Comparison of ENCODE assay signal across 24 mouse cellular contexts in genomic region chr1:155532396-155532795, GRCm38 (mm10). TPM values are rescaled to one million over a fixed set of nuclear protein-coding genes. Genes with fewer than 3 reads are reported as not detected.
DNase-seq lines count a peak whose midpoint lies in the region; ATAC-seq and TF ChIP-seq lines count a peak whose summit lies in the region.
"Had no signal": no experiment of that assay in that cellular context is flagged by ENCODE, and none has a peak within 500 bp of the region (broad histone marks: within the 10 kb centered on the region; RNA-seq: fewer than 3 reads in every experiment).

No protein-coding gene starts in this region.

- no peak overlapping the region for H3K9ac ChIP-seq in forebrain, embryonic 14.5 days (ENCODE audit: low read length)
- no peak overlapping the region for H3K9ac ChIP-seq in liver, adult 2 months (ENCODE audit: low read depth, low read length)
- no peak overlapping the region for H3K9ac ChIP-seq in intestine, embryonic 15.5 days
- H3K9ac ChIP-seq: embryonic facial prominence, embryonic 13.5 days; forebrain, embryonic 12.5 days; heart, embryonic 13.5 days; hindbrain, embryonic 14.5 days had no signal

- H3K36me3 ChIP-seq in forebrain, embryonic 10.5 days (replicated peaks), result no peaks in the 10 kb centered on the region
- H3K36me3 ChIP-seq in forebrain, embryonic 14.5 days (ENCODE audit: control insufficient read depth, insufficient read depth, low read length), result no peaks in the 10 kb centered on the region
- H3K36me3 ChIP-seq in liver, adult 2 months (ENCODE audit: control insufficient read depth, insufficient read depth, low read length), result no peaks in the 10 kb centered on the region
- no peaks in the 10 kb centered on the region for H3K36me3 ChIP-seq in intestine, embryonic 15.5 days
- H3K36me3 ChIP-seq: embryonic facial prominence, embryonic 13.5 days; forebrain, embryonic 12.5 days; heart, embryonic 10.5 days; heart, embryonic 13.5 days had no signal

- H3K9me3 ChIP-seq in forebrain, embryonic 10.5 days, result peaks cover 7% of the 10 kb centered on the region
- H3K9me3 ChIP-seq in forebrain, embryonic 14.5 days (replicated peaks; ENCODE audit: control insufficient read depth, low read length), result no peaks in the 10 kb centered on the region
- no peaks in the 10 kb centered on the region for H3K9me3 ChIP-seq in intestine, embryonic 15.5 days
- H3K9me3 ChIP-seq: embryonic facial prominence, embryonic 13.5 days; forebrain, embryonic 12.5 days had no signal

- ATAC-seq in forebrain, embryonic 14.5 days, result no peak
- ATAC-seq in megakaryocyte, adult 5-6 weeks (ENCODE audit: poor library complexity, severe bottlenecking), result peak; percentile 20; the same call in 1 of the 2 replicates
- ATAC-seq in intestine, embryonic 15.5 days, result no peak
- ATAC-seq in CD4-positive, CD25-positive, alpha-beta regulatory T cell, adult 4 months, result no peak
- ATAC-seq: forebrain, embryonic 16.5 days; hindbrain, postnatal 0 days; inflammation-experienced regulatory T-cells, adult 6 months; intestine, postnatal 0 days had no signal

- H3K79me2 ChIP-seq in liver, adult 2 months (ENCODE audit: control insufficient read depth, insufficient read depth, low read length), result no peaks in the 10 kb centered on the region

- H3K4me3 ChIP-seq in forebrain, embryonic 10.5 days, result no peak overlapping the region
- no peak overlapping the region for H3K4me3 ChIP-seq in forebrain, embryonic 14.5 days (ENCODE audit: low read depth, low read length)
- no peak overlapping the region for H3K4me3 ChIP-seq in liver, adult 2 months (ENCODE audit: insufficient read depth, low read depth, low read length)
- no peak overlapping the region for H3K4me3 ChIP-seq in embryonic fibroblast, embryonic 13.5 days (ENCODE audit: insufficient read depth, low read length)
- no peak overlapping the region for H3K4me3 ChIP-seq in intestine, embryonic 15.5 days (replicated peaks)
- H3K4me3 ChIP-seq: embryonic facial prominence, embryonic 13.5 days; forebrain, embryonic 12.5 days; heart, adult 2 months; heart, embryonic 10.5 days; heart, embryonic 13.5 days had no signal

- DNase-seq in forebrain, embryonic 10.5 days (ENCODE audit: extremely low spot score, low spot score), result no peak
- no peak for DNase-seq in forebrain, embryonic 14.5 days (ENCODE audit: low spot score)
- DNase-seq in liver, adult 2 months (ENCODE audit: extremely low read depth, low read depth, low spot score), result no peak
- no peak for DNase-seq in liver
- DNase-seq: B cell, adult 2 months; cerebellum, adult 11 months; cerebellum, adult 2 months; cerebellum, adult 9-11 months; cerebellum, postnatal 25 days; heart, postnatal 4 days had no signal

- no peak overlapping the region for H3K4me2 ChIP-seq in forebrain, embryonic 14.5 days (ENCODE audit: low read length)
- no peak overlapping the region for H3K4me2 ChIP-seq in intestine, embryonic 15.5 days (replicated peaks)
- H3K4me2 ChIP-seq: embryonic facial prominence, embryonic 13.5 days; forebrain, embryonic 12.5 days; heart, embryonic 13.5 days; hindbrain, embryonic 14.5 days had no signal

- peaks cover 58% of the 10 kb centered on the region for H3K4me1 ChIP-seq in forebrain, embryonic 10.5 days
- H3K4me1 ChIP-seq in forebrain, embryonic 14.5 days (ENCODE audit: control insufficient read depth, insufficient read depth, low read length), result peaks cover 32% of the 10 kb centered on the region; the same call in 1 of the 2 replicates
- peaks cover 12% of the 10 kb centered on the region for H3K4me1 ChIP-seq in liver, adult 2 months (ENCODE audit: control insufficient read depth, insufficient read depth, low read length)
- H3K4me1 ChIP-seq in embryonic fibroblast, embryonic 13.5 days (ENCODE audit: control insufficient read depth, insufficient read depth, low read length), result peaks cover 18% of the 10 kb centered on the region
- peaks cover 8% of the 10 kb centered on the region; the same call in 1 of the 2 replicates for H3K4me1 ChIP-seq in intestine, embryonic 15.5 days (replicated peaks)

- 92% methylated on average over 5 of the region's 5 CpGs for WGBS in forebrain, embryonic 10.5 days
- WGBS in forebrain, embryonic 14.5 days, result 97% methylated on average over 5 of the region's 5 CpGs
- WGBS in liver, adult 2 months, result 94% methylated on average over 5 of the region's 5 CpGs
- WGBS in intestine, embryonic 15.5 days, result 90% methylated on average over 5 of the region's 5 CpGs

- no peak for TF ChIP-seq POLR2A in liver, adult 2 months (IDR thresholded peaks at IDR 0.05; ENCODE audit: extremely low read depth, insufficient read depth, low read length)
- no peak for TF ChIP-seq POLR2A in embryonic fibroblast, embryonic 13.5 days (IDR thresholded peaks at IDR 0.05; ENCODE audit: low read depth, low read length)

- no peak for TF ChIP-seq CTCF in liver, adult 2 months (IDR thresholded peaks at IDR 0.05; ENCODE audit: low read depth, low read length)
- no peak for TF ChIP-seq CTCF in embryonic fibroblast, embryonic 13.5 days (IDR thresholded peaks at IDR 0.05; ENCODE audit: borderline replicate concordance, insufficient read depth, low read length)

- H3K27me3 ChIP-seq in forebrain, embryonic 10.5 days (ENCODE audit: poor library complexity, severe bottlenecking), result peaks cover 21% of the 10 kb centered on the region
- no peaks in the 10 kb centered on the region for H3K27me3 ChIP-seq in forebrain, embryonic 14.5 days (replicated peaks; ENCODE audit: control insufficient read depth, insufficient read depth, low read length)
- no peaks in the 10 kb centered on the region for H3K27me3 ChIP-seq in liver, adult 2 months (ENCODE audit: control insufficient read depth, insufficient read depth, low read length)
- H3K27me3 ChIP-seq in intestine, embryonic 15.5 days (replicated peaks), result no peaks in the 10 kb centered on the region
- H3K27me3 ChIP-seq: heart, embryonic 13.5 days had no signal

- peak overlapping the region; percentile 22; the same call in 1 of the 2 replicates for H3K27ac ChIP-seq in forebrain, embryonic 10.5 days
- H3K27ac ChIP-seq in forebrain, embryonic 14.5 days (ENCODE audit: low read depth, low read length), result no peak overlapping the region
- H3K27ac ChIP-seq in liver, adult 2 months (replicated peaks; ENCODE audit: insufficient read depth, low read depth, low read length), result peak overlapping the region; percentile 36; the same call in 1 of the 2 replicates
- peak overlapping the region; percentile 39; the same call in 1 of the 2 replicates for H3K27ac ChIP-seq in embryonic fibroblast, embryonic 13.5 days (ENCODE audit: insufficient read depth, low read length)
- no peak overlapping the region for H3K27ac ChIP-seq in intestine, embryonic 15.5 days
- H3K27ac ChIP-seq: embryonic facial prominence, embryonic 13.5 days; forebrain, embryonic 12.5 days; heart, adult 2 months; heart, embryonic 10.5 days; heart, embryonic 13.5 days; hindbrain, embryonic 14.5 days; hindbrain, postnatal 0 days had no signal

RNA-seq across cellular contexts. Expression of gene Acbd6, which starts 25.5 kb away (rescaled TPM):
- polyA plus RNA-seq in forebrain, embryonic 10.5 days (2016; fragmentation: Nextera tagmentation; extraction: Ambion mirVana), result 72.5 and 73.2 TPM in 2 replicates
- polyA plus RNA-seq in forebrain, embryonic 14.5 days (2014; fragmentation: Nextera tagmentation; extraction: Ambion mirVana), result 91.4 and 92.8 TPM in 2 replicates
- total RNA-seq in liver, adult 2 months (2014; rRNA removed), result 14.8 and 19.9 TPM in 2 replicates
- 71.5 and 79.6 TPM in 2 replicates for polyA plus RNA-seq in liver, adult 2 months (2012; rRNA removed)
- 59.2 and 64.8 TPM in 2 replicates for polyA plus RNA-seq in embryonic fibroblast, embryonic 13.5 days (2011; ENCODE audit: insufficient read length, low read depth, missing spikeins)
- 19.6 and 20.9 TPM in 2 replicates for total RNA-seq in megakaryocyte, adult 5-6 weeks (2015)
- 9.3 and 24.0 TPM in 2 replicates for total RNA-seq in megakaryocyte, adult 5-6 weeks (2017)
- 64.8 and 71.5 TPM in 2 replicates for polyA plus RNA-seq in intestine, embryonic 15.5 days (2015; fragmentation: Nextera tagmentation; extraction: Ambion mirVana)
- 10 to 100 TPM in 1 of 2 experiments, 1 to 10 TPM in 1; 3.2 to 13.0 TPM for polyA plus RNA-seq in CD4-positive, CD25-positive, alpha-beta regulatory T cell, adult 4 months (2017; shearing (Covaris generic))

Comparison
In these comparisons a context has a peak if more than half of its experiments do, and no peak if none do; other contexts are left out.
1. H3K27ac ChIP-seq: peak in forebrain, embryonic 10.5 days (single experiment), liver, adult 2 months (single experiment) and embryonic fibroblast, embryonic 13.5 days (single experiment); none in forebrain, embryonic 14.5 days (single experiment) and intestine, embryonic 15.5 days (single experiment).